Mouse (Mus musculus) c-Kit-positive CD71-negative TER-119-negative erythroid progenitor cells, embryonic 14.5 days (primary cell): ENCODE data around the gene Lhx4.
A peak's percentile ranks its signal among the peaks of the same experiment; 100 is the strongest.

Source experiments
- DNase-seq: peaks from one replicate; pipeline ENCODE4 v3.0.0-alpha.2; 2013; ENCODE audit warnings: low read depth

Lhx4 gene

GRCm38 (mm10) chr1:155742411-155743363 lies 8.8 kb downstream of the Lhx4 start:
- no peak for DNase-seq

DNA sequence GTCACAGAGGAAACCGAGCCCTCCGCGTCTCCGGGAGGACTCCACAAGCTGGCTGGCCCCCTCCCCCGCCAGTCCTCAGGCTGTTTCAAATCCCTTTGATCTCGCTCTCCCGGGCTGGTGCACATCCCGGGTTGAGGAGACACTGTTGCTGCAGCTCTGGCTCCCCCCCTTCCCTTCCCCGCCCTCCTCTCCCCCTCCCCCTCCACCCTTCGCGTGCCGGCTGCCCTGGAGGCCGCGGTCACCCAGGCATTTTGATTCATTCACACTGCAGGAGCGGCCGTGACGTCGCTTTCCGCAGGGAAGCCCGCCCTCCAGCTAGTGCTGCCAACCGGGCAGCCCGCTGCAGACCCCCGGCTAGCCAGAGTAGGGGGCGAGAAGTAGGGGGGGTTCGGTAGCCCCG lies 9.5 kb downstream of the Lhx4 start:
- DNase-seq: no peak

- no peak for DNase-seq
These were observed 10.0 kb downstream of the Lhx4 start for GRCm38 (mm10) chr1:155741378-155741945.

- no peak for DNase-seq
These were observed 10.7 kb downstream of the Lhx4 start for GRCm38 (mm10) chr1:155740622-155741377.

- no peak for DNase-seq
These were observed 13.6 kb downstream of the Lhx4 start for GRCm38 (mm10) chr1:155737809-155738383.

DNA sequence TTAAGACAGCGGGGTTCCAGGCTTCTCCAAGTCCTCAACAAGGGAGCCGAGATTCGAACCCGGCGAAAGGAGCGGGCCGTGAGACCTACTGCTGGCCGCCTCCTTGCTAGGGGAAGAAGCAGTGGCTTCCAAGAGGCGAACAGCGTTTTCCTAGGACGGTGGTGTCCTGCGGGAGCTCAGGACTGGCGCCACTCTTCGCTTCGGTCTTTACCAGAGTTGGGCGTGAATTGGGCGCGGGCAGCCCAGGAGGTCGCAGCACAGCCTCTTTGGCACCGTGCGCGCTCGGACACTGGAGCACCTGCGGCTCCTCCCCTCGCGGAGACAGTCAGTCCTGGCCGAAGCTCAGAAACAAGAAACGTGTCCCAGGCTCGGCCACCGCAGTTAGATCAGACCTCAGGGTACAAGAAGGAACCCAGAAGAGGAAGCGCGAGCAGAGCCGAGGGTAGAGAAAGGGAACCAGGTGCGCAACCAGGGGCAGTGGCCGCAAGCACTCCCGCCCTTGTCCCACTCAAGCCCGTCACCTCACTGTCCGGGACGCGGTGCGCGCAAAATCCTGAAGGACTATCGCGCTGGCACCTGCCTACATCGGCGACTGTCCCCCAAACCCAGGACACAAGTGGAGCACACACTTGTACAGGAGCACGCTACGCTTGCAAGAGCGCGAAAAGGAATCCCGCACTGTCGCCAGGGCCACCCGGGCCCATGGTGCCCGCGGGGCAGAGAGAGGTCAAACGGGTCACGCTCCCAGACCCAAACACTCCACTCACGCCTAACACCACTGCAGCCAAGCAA lies 14.3 kb downstream of the Lhx4 start:
- no peak for DNase-seq

- DNase-seq: no peak
These were observed 15.2 kb downstream of the Lhx4 start for GRCm38 (mm10) chr1:155736096-155736825.

DNA sequence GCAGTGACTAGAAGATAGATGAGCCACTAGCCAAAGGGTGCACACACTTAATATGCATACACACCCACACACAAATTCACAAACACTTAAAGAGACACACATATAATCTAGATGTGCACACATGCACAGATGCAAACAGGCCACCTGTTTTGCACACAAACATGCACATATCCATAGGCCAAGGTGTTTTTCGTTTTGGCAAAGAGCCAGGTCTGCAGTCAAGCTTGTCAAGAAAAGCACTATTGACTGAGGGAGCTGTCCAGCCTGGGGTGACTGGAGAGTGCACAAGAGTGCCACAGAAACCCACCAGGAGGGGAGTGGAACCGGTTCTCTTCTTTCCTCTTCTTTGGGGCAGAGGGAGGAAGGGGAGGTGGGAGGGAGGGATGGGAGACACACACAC lies 20.3 kb downstream of the Lhx4 start:
- DNase-seq: no peak

- no peak for DNase-seq
These were observed 22.2 kb downstream of the Lhx4 start for GRCm38 (mm10) chr1:155729113-155729795.

- DNase-seq: no peak
These were observed 23.7 kb downstream of the Lhx4 start for GRCm38 (mm10) chr1:155727830-155728229.

- no peak for DNase-seq
These were observed 25.6 kb downstream of the Lhx4 start for GRCm38 (mm10) chr1:155725876-155726275.

DNA sequence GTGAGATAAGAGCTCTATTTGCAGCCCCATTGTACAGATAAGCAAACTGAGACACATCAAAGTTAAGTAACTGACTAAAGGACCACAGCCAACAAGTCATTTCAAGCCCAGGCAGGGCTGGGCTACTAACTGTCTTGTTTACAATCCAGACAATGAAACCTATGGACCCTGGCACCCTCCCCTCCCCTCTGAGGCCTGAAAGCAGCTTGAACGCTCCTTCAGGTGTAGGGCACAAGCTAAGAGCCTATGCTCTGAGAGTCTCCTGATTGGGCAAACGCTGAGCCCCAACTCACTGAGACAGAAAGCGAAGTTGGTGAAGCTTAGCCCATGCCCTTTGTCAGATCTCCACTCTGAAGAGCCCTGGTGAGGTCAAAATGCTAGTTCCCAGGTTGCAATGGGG lies 27.2 kb downstream of the Lhx4 start:
- no peak for DNase-seq

DNA sequence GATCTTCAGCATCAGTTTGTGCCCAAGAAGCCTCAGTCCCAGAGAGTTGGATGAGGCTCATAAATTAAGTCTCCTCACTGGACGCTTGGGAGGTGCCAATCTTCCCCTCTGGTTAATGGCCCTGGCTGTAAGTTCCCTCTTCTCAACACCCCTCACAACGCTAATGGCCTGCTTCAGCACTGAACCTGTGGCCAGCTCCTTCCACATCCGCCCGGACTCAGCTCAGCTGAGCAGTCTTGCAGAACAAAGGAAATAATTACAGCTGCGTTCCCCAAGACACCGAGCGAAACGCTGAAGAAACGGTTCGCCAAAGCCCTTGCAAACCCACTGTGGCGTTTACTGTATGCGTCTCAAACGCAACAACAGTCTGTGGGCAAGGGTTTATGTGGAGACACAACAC lies 29.3 kb downstream of the Lhx4 start:
- DNase-seq: peak; percentile 54

DNA sequence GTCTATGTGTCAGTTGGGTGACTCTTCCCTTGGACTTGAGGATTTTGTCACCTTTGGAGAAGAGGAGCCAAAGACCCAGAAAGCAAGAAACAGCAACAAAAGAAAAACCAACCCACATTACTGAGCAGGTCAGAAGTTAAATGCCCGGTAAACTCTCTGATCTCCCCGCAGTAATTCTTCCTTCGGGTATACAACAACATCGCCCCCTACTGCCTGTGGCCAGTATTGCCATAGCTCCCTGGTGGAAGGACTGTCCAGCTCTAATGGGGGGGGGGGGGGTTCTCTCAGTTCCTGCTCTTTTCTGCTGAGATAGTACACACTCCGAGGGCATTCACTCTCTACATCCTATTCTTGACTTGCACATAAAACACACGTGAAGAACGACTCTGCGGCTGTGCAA lies 30.0 kb downstream of the Lhx4 start:
- DNase-seq: no peak

DNA sequence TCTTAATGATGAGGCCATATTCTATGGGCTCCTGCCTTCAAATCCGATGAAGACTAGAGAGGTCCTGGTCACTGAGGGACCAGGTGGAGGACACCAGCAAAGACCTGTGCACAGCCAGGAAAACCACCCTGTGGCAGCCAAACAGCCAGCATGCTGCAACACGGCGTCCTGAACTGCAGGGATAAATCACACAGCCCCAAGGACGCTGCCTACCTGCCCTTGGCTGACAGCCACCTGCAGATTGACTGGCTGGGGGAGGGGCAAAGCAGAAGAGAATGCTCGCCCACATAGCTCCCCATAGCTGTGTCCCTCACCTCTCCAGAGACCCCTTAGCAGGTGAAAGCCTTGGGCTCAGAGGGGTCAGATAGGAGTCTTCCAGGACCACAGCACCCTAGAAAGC lies 31.5 kb downstream of the Lhx4 start:
- DNase-seq: no peak

DNA sequence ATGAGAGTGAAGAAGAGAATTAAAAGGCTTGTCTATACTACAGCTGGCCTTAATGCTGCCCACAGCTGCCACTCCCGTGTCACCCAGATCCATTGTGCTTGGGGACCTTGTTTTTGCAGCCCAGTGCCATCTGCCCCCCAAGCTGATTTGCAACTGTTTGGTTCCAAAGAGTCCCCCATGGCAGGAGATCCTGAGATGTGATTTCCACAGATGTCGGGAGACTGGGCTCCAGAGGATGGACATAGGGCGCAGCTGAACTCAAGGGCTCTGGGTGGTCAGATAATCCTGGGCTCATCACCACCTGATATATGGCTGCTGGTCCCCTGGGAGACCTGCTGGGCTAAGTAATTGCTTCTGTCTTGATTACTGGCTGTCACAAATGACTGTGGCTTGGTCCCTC lies 32.6 kb downstream of the Lhx4 start:
- DNase-seq: no peak

- DNase-seq: no peak
These were observed 34.2 kb downstream of the Lhx4 start for GRCm38 (mm10) chr1:155717301-155717700.

DNA sequence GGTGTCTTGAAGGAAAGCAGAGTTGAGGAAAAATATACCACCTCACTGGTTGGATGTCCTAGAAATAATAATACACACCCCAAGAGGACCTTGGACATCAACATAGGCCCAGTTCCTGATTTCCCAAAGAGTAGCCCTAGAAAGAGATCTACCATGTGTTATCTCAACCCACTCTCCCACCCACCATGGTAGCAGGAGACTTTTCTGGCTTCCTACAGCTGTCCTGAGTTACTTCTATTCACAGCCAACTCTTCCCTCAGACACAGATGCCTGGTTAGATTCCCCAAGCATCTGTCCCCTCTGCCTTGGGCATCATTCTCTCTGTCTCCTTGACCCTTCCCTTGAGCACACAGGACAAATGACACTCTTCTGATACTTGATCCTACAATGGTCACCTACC lies 36.1 kb downstream of the Lhx4 start:
- DNase-seq: no peak

DNA sequence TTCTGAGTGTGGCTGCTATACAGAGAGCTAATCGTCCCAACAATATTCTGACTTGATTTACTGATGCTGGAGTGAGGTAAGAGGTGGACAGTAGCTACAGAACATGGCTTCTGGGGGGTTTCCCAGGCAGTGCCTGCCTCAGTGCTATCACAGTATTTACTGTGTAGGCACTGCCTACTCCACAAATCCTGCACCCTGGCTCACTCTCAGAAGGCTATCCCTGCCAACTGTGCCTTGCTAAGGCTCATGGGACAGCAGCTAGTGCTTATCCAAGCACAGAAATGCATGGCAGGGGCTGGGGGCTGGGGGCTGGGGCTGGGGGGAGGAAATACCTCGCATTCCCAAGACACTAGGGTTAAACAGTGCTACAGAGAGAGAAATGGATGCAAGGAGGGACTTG lies 38.2 kb downstream of the Lhx4 start:
- DNase-seq: no peak

DNA sequence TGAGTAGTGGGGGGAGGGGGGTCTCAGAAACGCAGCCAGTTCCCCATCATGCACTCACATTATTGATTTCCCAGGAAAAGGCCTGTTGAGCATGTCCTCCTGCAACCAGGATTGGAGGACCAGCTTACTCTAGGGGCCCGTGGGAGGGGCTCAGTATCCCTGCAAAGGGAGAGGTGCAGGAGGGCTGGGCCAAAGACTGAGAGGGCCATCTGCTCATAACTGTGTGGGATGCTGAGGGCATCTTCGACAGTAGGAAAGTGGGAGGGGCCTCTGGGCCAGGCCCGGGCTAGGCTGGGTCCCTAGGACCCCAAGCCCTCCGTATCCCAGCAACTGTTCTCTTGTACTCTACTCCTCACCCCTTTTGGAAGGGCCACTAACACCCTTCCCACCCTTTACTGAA lies 47.3 kb downstream of the Lhx4 start:
- DNase-seq: no peak
